ENCODE assay signal across 9 mouse cellular contexts in genomic region chr10:63025491-63026011, GRCm38 (mm10). TPM values are rescaled to one million over a fixed set of nuclear protein-coding genes. Genes with fewer than 3 reads are reported as not detected.
DNase-seq lines count a peak whose midpoint lies in the region; ATAC-seq lines count a peak whose summit lies in the region.
"Had no signal": no experiment of that assay in that cellular context is flagged by ENCODE, and none has a peak within 500 bp of the region (broad histone marks: within the 10 kb centered on the region; RNA-seq: fewer than 3 reads in every experiment).

No protein-coding gene starts in this region.

- WGBS in heart, embryonic 15.5 days, result 71% methylated on average over 6 of the region's 6 CpGs
- WGBS in hindbrain, embryonic 13.5 days, result 14% methylated on average over 6 of the region's 6 CpGs
- WGBS in midbrain, embryonic 15.5 days, result 4% methylated on average over 6 of the region's 6 CpGs

- no peak overlapping the region for H3K9ac ChIP-seq in heart, embryonic 15.5 days
- H3K9ac ChIP-seq in hindbrain, embryonic 13.5 days, result peak overlapping the region; percentile 100
- H3K9ac ChIP-seq in midbrain, embryonic 15.5 days, result 0 out of 2 replicates have a peak overlapping the region, but pooled peaks have one; percentile 2

- intact Hi-C loops in heart, postnatal 25 days (cut with DNase I), result loop anchor here (2.0 to 10.0 kb wide), 2 partner anchors 41 to 89 kb away; no protein-coding TSS in a partner anchor

- H3K36me3 ChIP-seq in heart, embryonic 15.5 days, result no peaks in the 10 kb centered on the region
- no peaks in the 10 kb centered on the region for H3K36me3 ChIP-seq in hindbrain, embryonic 13.5 days
- H3K36me3 ChIP-seq in midbrain, embryonic 15.5 days (replicated peaks), result no peaks in the 10 kb centered on the region
- H3K36me3 ChIP-seq: G1E had no signal

- no peak for ATAC-seq in heart, embryonic 15.5 days (replicated peaks; ENCODE audit: insufficient number of reproducible peaks, insufficient read depth, low FRiP score, low read depth)
- ATAC-seq in hindbrain, embryonic 13.5 days (ENCODE audit: low FRiP score), result no peak
- ATAC-seq in midbrain, embryonic 15.5 days (replicated peaks), result no peak
- ATAC-seq in granulocyte monocyte progenitor cell, adult 5-6 weeks (replicated peaks; ENCODE audit: poor library complexity, severe bottlenecking), result no peak

- 0 out of 2 replicates have a peak overlapping the region, but pooled peaks have one; percentile 89 for H3K4me3 ChIP-seq in heart, embryonic 15.5 days
- H3K4me3 ChIP-seq in hindbrain, embryonic 13.5 days, result peak overlapping the region; percentile 94
- peak overlapping the region; percentile 97; the same call in 1 of the 2 replicates for H3K4me3 ChIP-seq in midbrain, embryonic 15.5 days

- H3K27me3 ChIP-seq in heart, embryonic 15.5 days, result no peaks in the 10 kb centered on the region
- no peaks in the 10 kb centered on the region for H3K27me3 ChIP-seq in hindbrain, embryonic 13.5 days
- no peaks in the 10 kb centered on the region for H3K27me3 ChIP-seq in midbrain, embryonic 15.5 days (replicated peaks)

- DNase-seq in heart, postnatal 25 days (ENCODE audit: low spot score), result no peak
- peak; percentile 69 for DNase-seq in embryo, embryonic 10.5 days (ENCODE audit: low spot score)
- DNase-seq in frontal cortex, adult 2 months (ENCODE audit: extremely low spot score in 1 of 2, low spot score in 1 of 2), result no peak
- DNase-seq in left cerebral cortex, adult 11 months (ENCODE audit: low spot score), result no peak

- peak overlapping the region; percentile 100 for H3K27ac ChIP-seq in heart, embryonic 15.5 days
- peak overlapping the region; percentile 100 for H3K27ac ChIP-seq in hindbrain, embryonic 13.5 days
- peak overlapping the region; percentile 100 for H3K27ac ChIP-seq in midbrain, embryonic 15.5 days

- no peaks in the 10 kb centered on the region for H3K9me3 ChIP-seq in heart, embryonic 15.5 days (replicated peaks)
- H3K9me3 ChIP-seq in hindbrain, embryonic 13.5 days, result no peaks in the 10 kb centered on the region
- no peaks in the 10 kb centered on the region for H3K9me3 ChIP-seq in midbrain, embryonic 15.5 days
- H3K9me3 ChIP-seq: G1E had no signal

- H3K4me1 ChIP-seq in heart, embryonic 15.5 days (replicated peaks), result peaks cover 22% of the 10 kb centered on the region
- peaks cover 54% of the 10 kb centered on the region for H3K4me1 ChIP-seq in hindbrain, embryonic 13.5 days (replicated peaks)
- H3K4me1 ChIP-seq in midbrain, embryonic 15.5 days, result peaks cover 46% of the 10 kb centered on the region

- H3K4me2 ChIP-seq in heart, embryonic 15.5 days, result peak overlapping the region; percentile 78; the same call in 1 of the 2 replicates
- peak overlapping the region; percentile 71 for H3K4me2 ChIP-seq in hindbrain, embryonic 13.5 days
- H3K4me2 ChIP-seq in midbrain, embryonic 15.5 days, result peak overlapping the region; percentile 68

RNA-seq across cellular contexts. Expression of gene Pbld2, which starts 1.4 kb away (rescaled TPM):
- 0.42 and 0.87 TPM in 2 replicates for polyA plus RNA-seq in heart, embryonic 15.5 days (2015; fragmentation: Nextera tagmentation; extraction: Ambion mirVana)
- 1 to 10 TPM; 7.0 to 8.0 TPM for total RNA-seq in heart, postnatal 25 days (2021)
- 0.88 and 1.1 TPM in 2 replicates for polyA plus RNA-seq in hindbrain, embryonic 13.5 days (2015; fragmentation: Nextera tagmentation; extraction: Ambion mirVana)
- 1.1 and 1.3 TPM in 2 replicates for polyA plus RNA-seq in midbrain, embryonic 15.5 days (2015; fragmentation: Nextera tagmentation; extraction: Ambion mirVana)
- polyA plus RNA-seq in frontal cortex, adult 2 months (2012; rRNA removed), result 3.0 and 3.5 TPM in 2 replicates
- total RNA-seq in granulocyte monocyte progenitor cell, adult 5-6 weeks (2014; fragmentation: Nextera tagmentation), result 0.34 TPM in 1 of 2 replicates, not detected in the other
- total RNA-seq in granulocyte monocyte progenitor cell, adult 5-6 weeks (2017), result not detected in 2 replicates
- total RNA-seq: G1E had no signal
- polyA plus RNA-seq: G1E had no signal

RNA-seq across cellular contexts. Expression of gene Hnrnph3, which starts 1.5 kb away (rescaled TPM):
- polyA plus RNA-seq in heart, embryonic 15.5 days (2015; fragmentation: Nextera tagmentation; extraction: Ambion mirVana), result 58.1 and 64.8 TPM in 2 replicates
- total RNA-seq in heart, postnatal 25 days (2021), result 10 to 100 TPM; 30.7 to 32.3 TPM
- 193 and 195 TPM in 2 replicates for polyA plus RNA-seq in hindbrain, embryonic 13.5 days (2015; fragmentation: Nextera tagmentation; extraction: Ambion mirVana)
- polyA plus RNA-seq in midbrain, embryonic 15.5 days (2015; fragmentation: Nextera tagmentation; extraction: Ambion mirVana), result 167 and 175 TPM in 2 replicates
- 101 and 114 TPM in 2 replicates for polyA plus RNA-seq in frontal cortex, adult 2 months (2012; rRNA removed)
- 64.1 and 67.8 TPM in 2 replicates for total RNA-seq in granulocyte monocyte progenitor cell, adult 5-6 weeks (2014; fragmentation: Nextera tagmentation)
- total RNA-seq in granulocyte monocyte progenitor cell, adult 5-6 weeks (2017), result 34.0 and 43.0 TPM in 2 replicates

RNA-seq across cellular contexts. Expression of gene Pbld1, which starts 34.4 kb away (rescaled TPM):
- 0.64 and 0.67 TPM in 2 replicates for polyA plus RNA-seq in heart, embryonic 15.5 days (2015; fragmentation: Nextera tagmentation; extraction: Ambion mirVana)
- 1 to 10 TPM; 1.1 to 1.4 TPM for total RNA-seq in heart, postnatal 25 days (2021)
- polyA plus RNA-seq in hindbrain, embryonic 13.5 days (2015; fragmentation: Nextera tagmentation; extraction: Ambion mirVana), result 1.2 and 1.6 TPM in 2 replicates
- polyA plus RNA-seq in midbrain, embryonic 15.5 days (2015; fragmentation: Nextera tagmentation; extraction: Ambion mirVana), result 0.98 and 1.3 TPM in 2 replicates
- 0.27 and 0.96 TPM in 2 replicates for polyA plus RNA-seq in frontal cortex, adult 2 months (2012; rRNA removed)
- total RNA-seq in granulocyte monocyte progenitor cell, adult 5-6 weeks (2014; fragmentation: Nextera tagmentation), result not detected in 2 replicates
- not detected in 2 replicates for total RNA-seq in granulocyte monocyte progenitor cell, adult 5-6 weeks (2017)
- polyA plus RNA-seq: G1E had no signal

RNA-seq across cellular contexts. Expression of gene Rufy2, which starts 45.5 kb away (rescaled TPM):
- polyA plus RNA-seq in heart, embryonic 15.5 days (2015; fragmentation: Nextera tagmentation; extraction: Ambion mirVana), result 15.0 and 17.4 TPM in 2 replicates
- total RNA-seq in heart, postnatal 25 days (2021), result 10 to 100 TPM in 1 of 2 experiments, 1 to 10 TPM in 1; 9.7 to 10.9 TPM
- polyA plus RNA-seq in hindbrain, embryonic 13.5 days (2015; fragmentation: Nextera tagmentation; extraction: Ambion mirVana), result 52.6 and 57.0 TPM in 2 replicates
- 61.2 and 65.5 TPM in 2 replicates for polyA plus RNA-seq in midbrain, embryonic 15.5 days (2015; fragmentation: Nextera tagmentation; extraction: Ambion mirVana)
- polyA plus RNA-seq in frontal cortex, adult 2 months (2012; rRNA removed), result 71.8 and 77.4 TPM in 2 replicates
- total RNA-seq in granulocyte monocyte progenitor cell, adult 5-6 weeks (2014; fragmentation: Nextera tagmentation), result 4.0 and 9.5 TPM in 2 replicates
- total RNA-seq in granulocyte monocyte progenitor cell, adult 5-6 weeks (2017), result 5.6 and 7.3 TPM in 2 replicates
